Mouse (Mus musculus): ENCODE measurements at regions not wholly inside any gene's neighbourhood (a gene's known extent, or its start where the extent isn't known, plus 50 kb on each side); places are given as distances from the start of the nearest gene placed in this dataset.

GRCm38 (mm10) chr5:148645772-148646171 lies 93.2 kb upstream of the Ubl3 start:
- TF ChIP-seq CTCF (IDR thresholded peaks at IDR 0.05; ENCODE audit: control insufficient read depth, insufficient read depth, low read length): no peak
- no peak for TF ChIP-seq POLR2A (IDR thresholded peaks at IDR 0.05; ENCODE audit: borderline replicate concordance, control insufficient read depth, low read depth, low read length)
- no peak overlapping the region for H3K27ac ChIP-seq (ENCODE audit: control insufficient read depth, insufficient read depth, low read depth, low read length, poor library complexity)
- WGBS: 43% methylated on average over 4 of the region's 4 CpGs
- H3K4me1 ChIP-seq (ENCODE audit: control insufficient read depth, insufficient read depth, low read length): peaks cover 3% of the 10 kb centered on the region; the same call in 1 of the 2 replicates
- H3K4me3 ChIP-seq (replicated peaks; ENCODE audit: control insufficient read depth, low read depth, low read length): no peak overlapping the region

- TF ChIP-seq CTCF (IDR thresholded peaks at IDR 0.05; ENCODE audit: control insufficient read depth, insufficient read depth, low read length) (no peak), POLR2A (IDR thresholded peaks at IDR 0.05; ENCODE audit: borderline replicate concordance, control insufficient read depth, low read depth, low read length) (no peak)
These were observed 92.6 kb upstream of the Ubl3 start for GRCm38 (mm10) chr5:148645191-148645681.

DNA sequence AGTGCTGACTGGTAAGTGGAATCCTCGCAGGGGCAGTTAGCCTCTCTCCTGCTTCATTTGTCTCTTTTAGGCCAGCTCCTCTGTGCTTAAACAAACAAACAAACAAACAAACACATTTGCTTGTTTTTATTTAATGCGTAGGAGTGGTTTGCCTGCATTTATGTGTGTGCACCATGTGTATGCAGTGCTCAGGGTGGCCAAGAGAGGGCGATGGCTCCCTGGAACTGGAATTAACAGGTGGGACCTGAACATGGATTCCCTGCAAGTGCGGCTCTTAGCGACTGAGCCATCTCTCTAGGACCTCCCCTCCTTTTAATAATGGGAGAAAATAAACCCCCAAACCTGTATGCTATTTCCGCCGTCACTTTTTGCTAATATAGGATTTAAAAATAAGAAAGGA lies 91.8 kb upstream of the Ubl3 start:
- 92% methylated on average over 7 of the region's 7 CpGs for WGBS
- Histone ChIP-seq H3K27ac (ENCODE audit: control insufficient read depth, insufficient read depth, low read depth, low read length, poor library complexity) (no peak overlapping the region), H3K4me1 (ENCODE audit: control insufficient read depth, insufficient read depth, low read length) (no peaks in the 10 kb centered on the region; the same call in 1 of the 2 replicates), H3K4me3 (replicated peaks; ENCODE audit: control insufficient read depth, low read depth, low read length) (no peak overlapping the region)
- TF ChIP-seq CTCF (IDR thresholded peaks at IDR 0.05; ENCODE audit: control insufficient read depth, insufficient read depth, low read length) (peak; percentile 46; the same call in 1 of the 2 replicates), POLR2A (IDR thresholded peaks at IDR 0.05; ENCODE audit: borderline replicate concordance, control insufficient read depth, low read depth, low read length) (no peak)

More at GRCm38 (mm10) chr5:148645191-148645681, 92.6 kb upstream of the Ubl3 start:
- no peak overlapping the region for H3K27ac ChIP-seq (ENCODE audit: control insufficient read depth, insufficient read depth, low read depth, low read length, poor library complexity)
- H3K4me1 ChIP-seq (ENCODE audit: control insufficient read depth, insufficient read depth, low read length): peaks cover 2% of the 10 kb centered on the region; the same call in 1 of the 2 replicates
- no peak overlapping the region for H3K4me3 ChIP-seq (replicated peaks; ENCODE audit: control insufficient read depth, low read depth, low read length)
- 52% methylated on average over 10 of the region's 10 CpGs for WGBS

GRCm38 (mm10) chr5:148641652-148642395 lies 89.2 kb upstream of the Ubl3 start:
- no peaks in the 10 kb centered on the region for H3K4me1 ChIP-seq (ENCODE audit: control insufficient read depth, insufficient read depth, low read length)
- H3K4me3 ChIP-seq (replicated peaks; ENCODE audit: control insufficient read depth, low read depth, low read length): no peak overlapping the region
- no peak overlapping the region for H3K27ac ChIP-seq (ENCODE audit: control insufficient read depth, insufficient read depth, low read depth, low read length, poor library complexity)
- WGBS: 72% methylated on average over 15 of the region's 15 CpGs
- TF ChIP-seq CTCF (IDR thresholded peaks at IDR 0.05; ENCODE audit: control insufficient read depth, insufficient read depth, low read length): no peak

- WGBS: 71% methylated on average over 14 of the region's 14 CpGs
- H3K4me3 ChIP-seq (replicated peaks; ENCODE audit: control insufficient read depth, low read depth, low read length): no peak overlapping the region
These were observed 87.9 kb upstream of the Ubl3 start for GRCm38 (mm10) chr5:148640523-148640922.

GRCm38 (mm10) chr5:148634919-148635356 lies 82.3 kb upstream of the Ubl3 start:
- Histone ChIP-seq H3K4me3 (replicated peaks; ENCODE audit: control insufficient read depth, low read depth, low read length) (no peak overlapping the region), H3K27ac (ENCODE audit: control insufficient read depth, insufficient read depth, low read depth, low read length, poor library complexity) (no peak overlapping the region), H3K4me1 (ENCODE audit: control insufficient read depth, insufficient read depth, low read length) (no peaks in the 10 kb centered on the region)
- no peak for TF ChIP-seq CTCF (IDR thresholded peaks at IDR 0.05; ENCODE audit: control insufficient read depth, insufficient read depth, low read length)
- no peak for TF ChIP-seq POLR2A (IDR thresholded peaks at IDR 0.05; ENCODE audit: borderline replicate concordance, control insufficient read depth, low read depth, low read length)
- WGBS: 51% methylated on average over 11 of the region's 11 CpGs

More at GRCm38 (mm10) chr5:148640523-148640922, 87.9 kb upstream of the Ubl3 start:
- TF ChIP-seq POLR2A (IDR thresholded peaks at IDR 0.05; ENCODE audit: borderline replicate concordance, control insufficient read depth, low read depth, low read length) (no peak), CTCF (IDR thresholded peaks at IDR 0.05; ENCODE audit: control insufficient read depth, insufficient read depth, low read length) (no peak)
- H3K27ac ChIP-seq (ENCODE audit: control insufficient read depth, insufficient read depth, low read depth, low read length, poor library complexity): no peak overlapping the region
- no peaks in the 10 kb centered on the region for H3K4me1 ChIP-seq (ENCODE audit: control insufficient read depth, insufficient read depth, low read length)

GRCm38 (mm10) chr5:148633999-148634398 lies 81.4 kb upstream of the Ubl3 start:
- Histone ChIP-seq H3K27ac (ENCODE audit: control insufficient read depth, insufficient read depth, low read depth, low read length, poor library complexity) (no peak overlapping the region), H3K4me1 (ENCODE audit: control insufficient read depth, insufficient read depth, low read length) (no peaks in the 10 kb centered on the region), H3K4me3 (replicated peaks; ENCODE audit: control insufficient read depth, low read depth, low read length) (no peak overlapping the region)
- TF ChIP-seq POLR2A (IDR thresholded peaks at IDR 0.05; ENCODE audit: borderline replicate concordance, control insufficient read depth, low read depth, low read length) (no peak), CTCF (IDR thresholded peaks at IDR 0.05; ENCODE audit: control insufficient read depth, insufficient read depth, low read length) (no peak)
- WGBS: 4% methylated on average over 5 of the region's 5 CpGs

DNA sequence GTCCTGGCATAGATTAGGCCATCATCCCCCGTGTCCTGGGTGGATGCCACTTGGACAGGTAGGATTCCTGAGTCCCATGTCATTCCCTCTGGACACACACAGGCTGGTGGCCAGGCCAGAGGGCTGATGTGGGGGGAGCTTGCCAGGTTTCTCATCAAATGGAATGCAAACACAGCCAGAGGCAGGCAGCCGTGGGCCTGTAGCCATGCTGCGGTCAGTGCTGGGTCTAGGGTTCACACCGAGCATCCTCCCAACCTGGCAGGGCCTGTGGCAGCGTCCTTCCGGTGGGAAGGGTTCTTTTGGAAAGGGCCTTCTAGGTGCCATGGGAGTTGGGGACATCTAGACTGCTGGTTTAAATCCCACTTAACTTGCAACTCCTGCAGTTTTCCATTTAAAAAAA lies 80.7 kb upstream of the Ubl3 start:
- 83% methylated on average over 6 of the region's 6 CpGs for WGBS
- H3K27ac ChIP-seq (ENCODE audit: control insufficient read depth, insufficient read depth, low read depth, low read length, poor library complexity): no peak overlapping the region
- H3K4me1 ChIP-seq (ENCODE audit: control insufficient read depth, insufficient read depth, low read length): no peaks in the 10 kb centered on the region
- no peak for TF ChIP-seq CTCF (IDR thresholded peaks at IDR 0.05; ENCODE audit: control insufficient read depth, insufficient read depth, low read length)
- no peak for TF ChIP-seq POLR2A (IDR thresholded peaks at IDR 0.05; ENCODE audit: borderline replicate concordance, control insufficient read depth, low read depth, low read length)
- H3K4me3 ChIP-seq (replicated peaks; ENCODE audit: control insufficient read depth, low read depth, low read length): no peak overlapping the region
